Mouse (Mus musculus): ENCODE measurements at regions not wholly inside any gene's neighbourhood (a gene's known extent, or its start where the extent isn't known, plus 50 kb on each side); places are given as distances from the start of the nearest gene placed in this dataset.

DNA sequence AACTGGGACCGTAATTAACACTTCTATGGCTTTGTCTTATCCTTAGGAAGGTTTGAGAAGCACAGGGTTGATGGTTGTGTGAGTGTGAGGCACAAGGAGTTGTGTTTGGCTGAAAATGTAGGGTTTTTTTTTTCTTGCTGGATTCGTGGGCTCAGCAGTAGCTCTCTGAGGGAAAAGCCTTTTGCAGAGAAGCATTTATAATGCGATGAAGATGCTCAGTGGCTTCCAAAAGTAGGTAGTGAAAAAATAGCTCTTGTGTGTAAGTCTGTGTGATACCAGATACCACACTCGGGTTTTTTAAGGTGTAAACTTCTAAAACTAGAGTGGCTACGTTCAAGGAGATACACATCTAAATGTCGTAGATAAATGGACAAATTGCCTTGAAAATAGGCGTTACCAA is 149.1 kb upstream of the 4933402D24Rik start:
- TF ChIP-seq CTCF (IDR thresholded peaks at IDR 0.05; ENCODE audit: low read depth, low read length) (no peak), POLR2A (IDR thresholded peaks at IDR 0.05; ENCODE audit: insufficient read depth, low read length) (no peak)

Data from ES-Bruce4 (cell line).